Mouse (Mus musculus) Patski (cell line): ENCODE results near the gene Mindy4. TPM values are rescaled to one million over a fixed set of nuclear protein-coding genes. Genes with fewer than 3 reads are reported as not detected.

Source experiments
- ATAC-seq: fragments of 100-300 bp; one replicate; pipeline ENCODE4 v1.8.0; 2021
- CTCF ChIA-PET: fragments of 350-600 bp; sonication (Branson Sonifier 250); formaldehyde crosslinking; loops from one replicate; lab custom pipeline; 2022; ENCODE audit warnings: inconsistent platforms; lab: Charles Lee
- POLR2A ChIA-PET: fragments of 350-600 bp; sonication (Branson Sonifier 250); formaldehyde crosslinking; loops from one replicate; lab custom pipeline; 2022; ENCODE audit warnings: antibody characterized with exemption, inconsistent platforms; lab: Charles Lee
- DNase-seq: peaks from one replicate; pipeline ENCODE4 v3.0.0-alpha.2; 2011; ENCODE audit warnings: low read depth, low spot score
- H3K27me3 ChIP-seq: fragments of 371-371 bp; one replicate; pipeline ENCODE4 v1.5.1; 2021
- CTCF ChIP-seq: fragments of 100-300 bp; IDR thresholded peaks from one replicate; pipeline ENCODE4 v1.5.1; 2021
- in situ Hi-C: fragments of 300-500 bp; cut with MboI; formaldehyde crosslinking; loops from 3 replicates; pipeline ENCODE4 v1.11.1; 2018; ENCODE audit warnings: low pct_unique_long_range_greater_than_20kb, mixed read lengths
- polyA plus RNA-seq: library from polyadenylated mRNA; unstranded; gene quantifications from one replicate; pipeline ENCODE4 v1.2.3, GENCODE M21; 2021

Mindy4 gene
- polyA plus RNA-seq, 1 experiment from 2014 or later, result 26.0 TPM

DNA sequence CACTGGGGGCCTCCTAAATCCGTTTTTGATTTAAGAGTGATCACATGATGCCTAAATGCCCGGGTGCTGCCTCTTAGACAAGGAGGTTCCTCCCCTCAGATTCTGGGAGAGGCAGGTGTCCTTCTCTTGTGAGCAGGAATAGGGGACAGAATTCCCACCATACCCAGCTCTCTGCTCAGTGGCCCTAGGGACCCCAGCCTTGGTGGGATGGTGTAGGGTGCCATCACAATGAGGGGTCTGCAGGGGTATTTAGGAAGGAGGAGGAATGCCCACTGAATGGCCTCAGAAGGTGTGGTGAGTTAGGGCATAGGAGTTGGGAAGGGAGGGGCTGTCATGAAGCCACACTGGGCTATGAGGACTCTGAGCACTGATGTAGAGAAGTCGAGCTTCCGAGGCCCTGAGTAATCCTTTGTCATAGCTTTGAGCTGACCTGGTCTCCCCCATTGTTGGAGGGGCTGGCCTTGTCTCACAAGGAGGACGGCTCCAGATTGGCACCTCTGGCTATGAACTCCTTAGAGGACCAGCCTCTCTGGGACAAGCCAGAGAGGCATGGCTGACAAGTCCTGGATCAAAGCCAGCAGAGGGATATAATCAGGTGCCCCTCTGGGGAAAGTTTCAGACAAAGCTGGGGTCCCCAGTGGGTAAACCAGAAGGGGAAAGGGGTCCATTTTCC, 129.1 kb downstream of the Mindy4 start:
- no peak for DNase-seq
- H3K27me3 ChIP-seq, result no peaks in the 10 kb centered on the region
- CTCF ChIA-PET, result no interaction called here
- TF ChIP-seq CTCF, result no peak
- POLR2A ChIA-PET, result interaction anchor here (0.5 kb wide), 1 partner anchor 27 kb away, joined by 3 read pairs; no protein-coding TSS in a partner anchor
- no peak for ATAC-seq
- in situ Hi-C loops, result no loop called here

DNA sequence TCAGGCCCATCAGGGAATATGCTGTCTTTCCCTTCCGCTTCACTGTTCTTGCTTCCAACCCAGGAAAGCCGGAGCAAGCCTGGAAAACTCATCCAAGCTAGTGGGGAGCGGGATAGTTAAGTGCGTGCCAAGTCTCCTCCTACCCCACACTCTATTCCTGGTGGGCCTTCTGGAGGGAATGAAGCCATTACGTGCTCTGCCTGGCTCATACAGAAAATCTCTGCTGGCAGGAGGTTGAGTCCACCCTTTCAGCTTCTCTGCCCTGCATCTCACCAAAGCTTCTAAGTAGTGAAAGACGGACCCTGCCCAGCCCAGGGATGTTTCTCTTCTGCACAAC, 129.6 kb downstream of the Mindy4 start:
- ATAC-seq (no peak), DNase-seq (no peak)
- no peaks in the 10 kb centered on the region for H3K27me3 ChIP-seq
- POLR2A ChIA-PET, result interaction anchor here (0.5 kb wide), 1 partner anchor 27 kb away, joined by 3 read pairs; no protein-coding TSS in a partner anchor
- in situ Hi-C loops, result no loop called here
- TF ChIP-seq CTCF, result no peak
- CTCF ChIA-PET, result no interaction called here

DNA sequence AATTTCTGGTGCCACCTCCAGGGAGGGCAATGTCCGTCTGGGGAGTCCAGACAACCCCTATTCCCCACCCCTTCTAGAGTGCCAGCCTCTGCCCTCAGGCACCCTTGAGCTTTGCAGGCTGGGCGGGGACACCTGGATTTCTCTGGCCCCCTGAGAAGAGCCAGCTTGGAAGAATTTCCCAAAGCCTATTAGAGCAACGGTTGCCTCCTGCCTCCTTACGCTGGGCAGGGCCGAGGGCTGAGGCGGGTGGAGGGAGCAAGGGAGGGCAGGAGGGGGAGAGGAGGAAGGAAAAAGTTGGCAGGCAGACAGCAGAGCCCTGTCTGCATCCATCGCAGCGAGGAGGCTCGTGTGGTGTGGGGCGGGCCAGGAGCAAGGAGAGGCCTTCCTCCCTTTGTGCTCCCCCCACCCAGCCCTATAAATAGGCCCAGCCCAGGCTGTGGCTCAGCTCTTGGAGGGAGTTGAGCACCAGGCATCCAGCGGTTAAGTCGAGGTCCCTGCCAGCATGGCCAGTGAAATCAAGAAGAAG, 132.9 kb downstream of the Mindy4 start, which contains the start of gene Aqp1:
Gene Aqp1 (plus strand): TSS at position 444 of the 526 bp plus-strand sequence.
- POLR2A ChIA-PET, result interaction anchor here (0.5 to 1.7 kb wide), 2 partner anchors 13 to 55 kb away, joined by 3 to 4 read pairs; no protein-coding TSS in a partner anchor
- DNase-seq (no peak), ATAC-seq (peak; percentile 57)
- CTCF ChIA-PET, result interaction anchor here (1.1 to 1.6 kb wide), 2 partner anchors 17 kb away, joined by 3 to 5 read pairs; no protein-coding TSS in a partner anchor
- no peak for TF ChIP-seq CTCF
- in situ Hi-C loops, result no loop called here
- no peaks in the 10 kb centered on the region for H3K27me3 ChIP-seq

DNA sequence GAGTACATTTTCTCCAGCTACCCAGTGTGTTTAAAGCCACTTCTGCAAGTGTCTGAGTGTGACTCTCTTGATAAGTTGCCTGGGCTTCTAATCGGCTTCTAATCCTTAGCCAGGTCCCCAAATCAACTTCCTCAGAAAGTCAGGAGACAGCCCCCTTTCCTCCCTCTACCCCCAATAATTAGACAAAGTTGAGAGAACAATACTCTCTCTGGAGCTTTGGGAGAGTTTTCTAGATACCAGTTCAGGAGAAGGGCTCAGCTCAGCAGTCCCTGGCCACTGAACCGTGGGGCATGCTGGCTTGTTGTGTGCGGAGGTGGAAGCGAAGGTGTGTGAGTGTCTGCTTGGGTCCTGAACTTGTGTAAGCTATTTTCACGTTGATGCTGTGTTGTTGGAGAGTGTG, 134.1 kb downstream of the Mindy4 start:
- no peak for TF ChIP-seq CTCF
- in situ Hi-C loops, result no loop called here
- ChIA-PET CTCF (interaction anchor here (1.1 to 1.8 kb wide), 3 partner anchors 9 to 18 kb away, joined by 3 to 8 read pairs (median 5); no protein-coding TSS in a partner anchor), POLR2A (interaction anchor here (0.7 to 1.7 kb wide), 4 partner anchors 9 to 13 kb away, joined by 3 to 4 read pairs (median 4); no protein-coding TSS in a partner anchor)
- DNase-seq (no peak), ATAC-seq (no peak)
- H3K27me3 ChIP-seq, result no peaks in the 10 kb centered on the region

DNA sequence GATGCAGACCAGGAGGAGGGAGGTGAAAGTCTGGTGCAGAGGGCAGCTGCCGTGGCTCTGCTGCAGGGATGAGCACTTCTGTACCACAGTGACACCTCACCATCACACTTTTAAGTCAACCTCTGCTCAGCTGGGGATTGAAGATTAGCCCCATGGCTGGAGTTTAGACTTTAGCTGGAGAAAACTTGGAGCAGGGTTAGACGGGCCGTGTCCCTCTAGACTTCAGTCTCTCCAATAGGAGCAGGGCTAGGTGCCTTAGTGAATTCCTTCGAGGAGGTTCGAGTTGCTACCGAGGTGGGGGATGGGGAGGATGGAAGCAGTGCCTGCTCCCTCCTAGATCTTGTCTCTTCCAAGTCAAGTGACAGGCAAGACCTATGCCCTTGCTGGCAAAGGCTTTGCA, 134.9 kb downstream of the Mindy4 start:
- no peak for DNase-seq

DNA sequence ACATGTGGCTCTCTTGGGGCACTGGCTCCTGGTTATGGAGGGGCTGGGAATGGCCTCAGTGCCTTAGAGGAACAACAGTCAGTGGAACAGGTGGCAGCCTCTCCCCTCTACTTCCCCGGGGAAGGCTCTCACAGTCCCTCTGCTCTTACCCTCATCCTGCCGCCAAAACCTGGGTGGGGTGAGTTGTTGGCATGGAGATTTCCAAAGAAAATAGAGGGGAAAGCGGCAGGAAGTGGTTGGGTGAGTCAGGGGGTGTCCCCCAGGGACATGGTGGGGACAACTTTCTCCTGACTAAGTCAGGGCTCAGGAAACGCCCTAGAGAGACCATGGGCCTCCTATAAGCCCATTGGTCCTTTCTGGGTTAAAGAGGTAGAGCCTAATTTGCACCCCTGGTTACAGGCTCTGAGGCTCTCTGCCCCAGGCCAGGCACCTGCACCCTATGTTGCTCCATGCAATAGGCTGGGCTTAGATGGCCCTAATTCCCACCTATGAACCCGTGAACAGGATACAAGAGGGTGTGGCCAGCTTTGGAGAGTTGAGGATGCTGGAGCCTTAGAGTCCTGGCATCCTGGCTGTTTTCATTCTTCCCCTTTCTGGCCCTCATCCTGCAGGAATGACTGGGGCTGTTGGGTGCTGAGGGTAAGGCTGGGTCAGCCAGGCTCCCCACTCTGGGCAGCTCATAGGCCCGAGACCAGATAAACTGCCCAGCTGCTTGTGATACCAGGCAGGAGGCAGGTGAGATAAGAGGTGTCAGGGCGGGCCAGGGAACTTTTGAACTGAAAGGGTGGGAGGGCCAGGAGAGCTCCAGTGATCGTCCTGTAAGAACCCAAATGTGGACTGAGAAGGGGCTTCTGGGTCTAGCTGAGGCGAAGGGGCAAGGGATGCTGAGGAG, 136.0 kb downstream of the Mindy4 start:
- DNase-seq, result no peak
- H3K27me3 ChIP-seq, result no peaks in the 10 kb centered on the region
- no peak for ATAC-seq
- ChIA-PET POLR2A (interaction anchor here (1.1 to 1.2 kb wide), 2 partner anchors 8 to 20 kb away, joined by 3 read pairs; no protein-coding TSS in a partner anchor), CTCF (interaction anchor here (1.2 to 1.9 kb wide), 4 partner anchors 10 to 23 kb away, joined by 3 to 5 read pairs (median 3); no protein-coding TSS in a partner anchor)
- in situ Hi-C loops, result no loop called here
- TF ChIP-seq CTCF, result no peak

More for the DNA sequence above, 134.9 kb downstream of the Mindy4 start:
- CTCF ChIA-PET, result interaction anchor here (1.1 to 1.8 kb wide), 2 partner anchors 10 to 11 kb away, joined by 3 to 8 read pairs; no protein-coding TSS in a partner anchor
- no peak for ATAC-seq
- no peaks in the 10 kb centered on the region for H3K27me3 ChIP-seq
- in situ Hi-C loops, result no loop called here
- TF ChIP-seq CTCF, result no peak
- POLR2A ChIA-PET, result interaction anchor here (1.3 to 1.7 kb wide), 2 partner anchors 9 to 11 kb away, joined by 4 read pairs; no protein-coding TSS in a partner anchor

DNA sequence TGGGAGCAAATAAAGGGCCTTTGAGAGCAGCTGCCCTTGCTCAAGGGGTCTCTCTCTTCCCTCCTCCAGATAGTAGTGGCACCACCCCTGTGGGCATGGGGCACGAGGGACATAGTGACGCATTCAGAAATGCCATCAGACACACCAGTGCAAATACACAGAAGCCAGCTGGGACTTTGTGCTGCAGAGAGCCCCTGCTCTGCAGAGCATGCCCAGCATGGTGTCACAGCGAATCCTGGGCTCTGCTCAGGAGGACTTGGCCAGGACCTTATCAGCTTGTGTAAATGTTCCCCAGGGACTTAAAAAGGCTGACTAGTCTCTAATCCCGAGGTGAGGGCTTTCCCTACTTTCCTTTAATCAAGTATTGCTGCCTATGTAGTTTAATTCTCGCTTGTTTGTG, 138.5 kb downstream of the Mindy4 start:
- ChIA-PET POLR2A (interaction anchor here (0.8 kb wide), 1 partner anchor 51 kb away, joined by 3 read pairs; no protein-coding TSS in a partner anchor), CTCF (no interaction called here)
- in situ Hi-C loops, result no loop called here
- no peak for DNase-seq
- H3K27me3 ChIP-seq, result no peaks in the 10 kb centered on the region
- no peak for ATAC-seq
- no peak for TF ChIP-seq CTCF

DNA sequence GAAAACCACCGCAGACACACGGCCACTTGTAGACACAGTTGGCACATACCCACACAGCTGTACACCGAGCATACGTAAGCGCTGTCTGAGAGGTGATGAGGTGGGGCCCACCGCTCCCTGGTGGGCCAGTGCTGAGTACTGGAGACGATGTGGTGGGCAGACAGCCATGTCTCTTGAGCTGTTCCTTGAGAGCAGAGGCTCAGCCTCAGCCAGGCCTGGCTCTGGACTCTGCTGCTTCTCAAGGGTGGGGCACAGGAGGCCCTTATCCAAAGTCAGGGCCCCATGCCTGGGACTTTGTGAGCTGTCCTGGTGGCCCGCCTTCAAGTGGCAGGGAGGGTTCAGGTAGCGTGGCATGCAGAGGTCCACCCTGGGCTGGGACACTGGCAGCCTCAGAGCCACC, 139.1 kb downstream of the Mindy4 start:
- TF ChIP-seq CTCF, result no peak
- CTCF ChIA-PET, result interaction anchor here (1.6 kb wide), 1 partner anchor 13 kb away, joined by 4 read pairs; no protein-coding TSS in a partner anchor
- POLR2A ChIA-PET, result no interaction called here
- in situ Hi-C loops, result no loop called here
- DNase-seq, result no peak
- no peak for ATAC-seq
- H3K27me3 ChIP-seq, result no peaks in the 10 kb centered on the region

DNA sequence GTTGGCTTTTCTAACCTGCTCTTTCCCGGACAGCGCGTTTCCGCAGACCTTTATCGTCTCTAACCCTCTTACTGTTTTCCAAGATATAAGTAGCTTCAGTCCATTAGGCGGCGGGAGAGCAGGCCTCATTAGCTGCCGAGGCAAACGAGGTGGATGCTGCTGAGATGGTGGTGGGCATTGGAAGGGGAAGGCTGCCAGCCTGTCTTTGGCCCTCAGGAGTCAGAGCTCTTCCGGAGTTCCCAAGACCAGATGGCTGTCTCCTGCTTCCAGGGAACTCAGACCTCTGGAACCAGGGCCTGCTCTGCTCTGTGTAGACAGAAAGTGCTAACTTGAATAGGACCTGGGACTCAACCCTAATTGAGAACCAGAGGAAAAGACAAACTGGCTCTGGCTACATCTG, 140.3 kb downstream of the Mindy4 start:
- ATAC-seq (no peak), DNase-seq (no peak)
- ChIA-PET POLR2A (interaction anchor here (0.9 to 1.0 kb wide), 2 partner anchors 13 to 167 kb away, joined by 3 read pairs; no protein-coding TSS in a partner anchor), CTCF (interaction anchor here (1.6 to 1.8 kb wide), 2 partner anchors 12 to 62 kb away, joined by 4 to 6 read pairs; no protein-coding TSS in a partner anchor)
- no peak for TF ChIP-seq CTCF
- in situ Hi-C loops, result no loop called here
- no peaks in the 10 kb centered on the region for H3K27me3 ChIP-seq
